Mouse (Mus musculus): ENCODE measurements at regions not wholly inside any gene's neighbourhood (a gene's known extent, or its start where the extent isn't known, plus 50 kb on each side); places are given as distances from the start of the nearest gene placed in this dataset.

DNA sequence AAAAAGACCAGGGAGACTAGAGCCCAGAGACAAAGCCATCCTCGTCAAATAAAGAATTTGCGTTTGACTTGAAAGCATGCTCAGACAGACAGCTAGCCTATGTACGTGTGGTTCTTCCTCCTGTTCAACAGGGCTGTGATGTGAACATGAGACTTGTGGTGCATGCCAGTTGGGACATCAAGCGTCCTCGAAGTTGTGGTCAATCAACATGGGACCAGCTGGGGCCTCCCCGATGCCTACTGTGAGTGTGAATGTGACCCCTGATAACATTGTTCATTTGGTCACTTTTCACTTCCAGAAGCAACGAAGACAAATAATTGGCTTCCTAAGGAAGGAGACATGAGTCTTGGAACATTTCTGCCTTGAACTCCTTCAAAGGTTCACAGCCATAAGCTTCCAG, 79.8 kb upstream of the Kdr start:
- Histone ChIP-seq H3K36me3 (no peaks in the 10 kb centered on the region), H3K27ac (replicated peaks) (no peak overlapping the region), H3K4me2 (no peak overlapping the region), H3K9me3 (no peaks in the 10 kb centered on the region), H3K9ac (no peak overlapping the region), H3K4me3 (no peak overlapping the region), H3K4me1 (peaks cover 3% of the 10 kb centered on the region; the same call in 1 of the 2 replicates), H3K27me3 (replicated peaks) (no peaks in the 10 kb centered on the region)
- ATAC-seq (ENCODE audit: extremely low read depth, insufficient number of reproducible peaks, low FRiP score, low TSS enrichment) = no peak
- 58% methylated on average over 7 of the region's 7 CpGs for WGBS

DNA sequence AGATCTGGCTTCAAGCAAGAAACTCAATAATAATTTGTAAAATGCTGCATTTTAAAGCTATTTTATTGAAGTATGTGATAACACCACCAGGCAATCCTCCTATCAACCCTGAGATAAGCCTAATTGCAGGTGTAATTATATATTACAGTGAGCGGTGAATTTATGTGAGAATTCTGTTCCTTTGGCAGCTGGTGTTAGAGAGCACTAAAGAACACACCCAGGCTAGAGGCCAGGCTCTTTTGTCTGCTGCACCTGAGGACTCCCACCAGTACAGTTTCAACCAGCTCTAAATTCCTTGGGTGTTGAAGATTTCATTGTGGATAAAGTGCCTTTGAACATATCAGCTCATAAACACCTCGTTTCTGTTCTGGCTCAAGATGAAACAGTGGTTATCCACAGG, 77.6 kb upstream of the Kdr start:
- no peaks in the 10 kb centered on the region for H3K27me3 ChIP-seq (replicated peaks)
- H3K4me1 ChIP-seq = no peaks in the 10 kb centered on the region
- no peak overlapping the region for H3K4me3 ChIP-seq
- no peaks in the 10 kb centered on the region for H3K36me3 ChIP-seq
- H3K9ac ChIP-seq = no peak overlapping the region
- H3K4me2 ChIP-seq = no peak overlapping the region
- 74% methylated on average over 2 of the region's 2 CpGs for WGBS
- ATAC-seq (ENCODE audit: extremely low read depth, insufficient number of reproducible peaks, low FRiP score, low TSS enrichment) = no peak
- H3K27ac ChIP-seq (replicated peaks) = no peak overlapping the region
- no peaks in the 10 kb centered on the region for H3K9me3 ChIP-seq

DNA sequence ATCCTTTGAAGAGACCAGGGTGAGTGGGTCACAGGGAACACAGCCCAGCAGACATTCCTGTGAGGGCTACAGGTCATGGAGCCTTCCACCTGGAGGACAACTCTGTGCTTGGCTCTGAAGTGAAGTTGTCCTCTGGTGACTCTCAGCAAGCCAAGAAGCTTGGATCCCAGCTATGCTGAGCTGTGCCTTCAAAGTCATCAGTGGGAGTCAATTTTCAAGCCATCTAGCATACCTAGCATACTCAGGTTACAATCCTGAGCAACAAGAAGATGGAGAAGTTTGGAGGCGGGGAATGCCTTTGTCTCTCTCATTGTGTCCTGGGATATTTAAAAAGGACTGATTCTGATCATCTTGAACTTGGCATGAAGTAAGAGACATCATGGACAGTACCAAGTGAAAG, 74.5 kb upstream of the Kdr start:
- Histone ChIP-seq H3K9me3 (no peaks in the 10 kb centered on the region), H3K4me3 (no peak overlapping the region), H3K27me3 (replicated peaks) (no peaks in the 10 kb centered on the region), H3K4me2 (no peak overlapping the region), H3K36me3 (no peaks in the 10 kb centered on the region), H3K4me1 (no peaks in the 10 kb centered on the region), H3K9ac (no peak overlapping the region), H3K27ac (replicated peaks) (no peak overlapping the region)
- ATAC-seq (ENCODE audit: extremely low read depth, insufficient number of reproducible peaks, low FRiP score, low TSS enrichment) = no peak
- 80% methylated on average over 1 of the region's 1 CpGs for WGBS

DNA sequence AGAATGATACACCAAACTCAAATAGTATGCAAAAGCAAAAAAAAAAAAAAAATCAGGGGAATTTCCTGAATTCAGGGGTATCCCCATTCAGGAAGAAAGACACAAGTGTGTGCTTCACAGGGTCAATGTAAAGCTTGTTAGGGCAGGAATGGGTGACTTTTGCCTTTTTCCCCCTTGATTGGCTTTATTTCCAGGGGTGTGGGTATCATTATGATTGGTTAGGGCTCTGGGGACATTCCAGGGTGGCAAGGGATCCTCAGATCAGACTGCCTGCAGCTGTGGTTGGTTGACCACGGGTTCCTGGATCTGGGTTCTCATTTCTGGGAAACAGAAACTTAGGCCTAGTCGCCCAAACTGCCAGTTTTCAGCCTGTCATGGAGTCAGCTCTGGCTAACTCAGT, 73.4 kb upstream of the Kdr start:
- Histone ChIP-seq H3K4me3 (no peak overlapping the region), H3K9ac (no peak overlapping the region), H3K4me1 (no peaks in the 10 kb centered on the region), H3K27me3 (replicated peaks) (no peaks in the 10 kb centered on the region), H3K4me2 (no peak overlapping the region), H3K36me3 (no peaks in the 10 kb centered on the region), H3K27ac (replicated peaks) (no peak overlapping the region), H3K9me3 (no peaks in the 10 kb centered on the region)
- ATAC-seq (ENCODE audit: extremely low read depth, insufficient number of reproducible peaks, low FRiP score, low TSS enrichment) = no peak
- WGBS = 67% methylated on average over 2 of the region's 2 CpGs

DNA sequence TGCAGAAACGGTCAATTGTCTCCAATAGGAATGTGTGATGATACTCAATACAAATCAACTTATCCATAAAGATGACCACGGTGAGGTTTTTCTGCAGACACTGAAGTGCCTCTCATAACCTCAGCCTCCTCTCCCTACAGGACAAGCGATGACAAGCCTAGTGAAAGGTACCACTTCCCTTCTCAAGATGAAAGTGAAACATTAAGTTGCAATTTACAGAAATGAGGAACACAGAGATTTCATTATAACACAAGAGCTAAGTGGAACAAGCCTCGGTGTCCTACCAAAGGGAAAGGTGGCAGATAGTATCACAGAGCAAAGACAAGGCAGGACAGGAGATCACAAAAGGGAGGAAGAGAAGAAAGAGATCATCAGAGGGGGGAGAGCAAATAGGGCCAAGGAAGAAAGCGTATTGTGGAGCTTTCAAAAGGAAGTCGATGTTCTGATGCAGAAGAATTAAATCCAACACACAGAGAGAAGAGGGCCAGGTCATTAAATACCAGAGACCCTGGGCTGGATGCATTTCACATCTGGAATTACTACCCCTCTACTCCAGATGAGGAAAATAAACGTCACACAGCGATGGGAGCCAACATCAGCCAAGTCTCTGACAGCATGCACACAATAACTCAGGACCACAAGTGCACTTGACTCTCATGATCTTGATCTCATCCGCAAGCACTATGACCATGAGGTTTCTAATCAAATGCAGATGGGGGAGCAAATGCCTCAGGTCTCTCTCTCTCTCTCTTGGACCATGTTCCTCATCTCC, 70.0 kb upstream of the Kdr start:
- H3K27me3 ChIP-seq (replicated peaks) = no peaks in the 10 kb centered on the region
- H3K4me1 ChIP-seq = no peaks in the 10 kb centered on the region
- H3K4me3 ChIP-seq = no peak overlapping the region
- H3K27ac ChIP-seq (replicated peaks) = no peak overlapping the region
- WGBS = 78% methylated on average over 9 of the region's 9 CpGs
- ATAC-seq (ENCODE audit: extremely low read depth, insufficient number of reproducible peaks, low FRiP score, low TSS enrichment) = no peak
- no peak overlapping the region for H3K9ac ChIP-seq
- no peaks in the 10 kb centered on the region for H3K9me3 ChIP-seq
- no peak overlapping the region for H3K4me2 ChIP-seq
- no peaks in the 10 kb centered on the region for H3K36me3 ChIP-seq

DNA sequence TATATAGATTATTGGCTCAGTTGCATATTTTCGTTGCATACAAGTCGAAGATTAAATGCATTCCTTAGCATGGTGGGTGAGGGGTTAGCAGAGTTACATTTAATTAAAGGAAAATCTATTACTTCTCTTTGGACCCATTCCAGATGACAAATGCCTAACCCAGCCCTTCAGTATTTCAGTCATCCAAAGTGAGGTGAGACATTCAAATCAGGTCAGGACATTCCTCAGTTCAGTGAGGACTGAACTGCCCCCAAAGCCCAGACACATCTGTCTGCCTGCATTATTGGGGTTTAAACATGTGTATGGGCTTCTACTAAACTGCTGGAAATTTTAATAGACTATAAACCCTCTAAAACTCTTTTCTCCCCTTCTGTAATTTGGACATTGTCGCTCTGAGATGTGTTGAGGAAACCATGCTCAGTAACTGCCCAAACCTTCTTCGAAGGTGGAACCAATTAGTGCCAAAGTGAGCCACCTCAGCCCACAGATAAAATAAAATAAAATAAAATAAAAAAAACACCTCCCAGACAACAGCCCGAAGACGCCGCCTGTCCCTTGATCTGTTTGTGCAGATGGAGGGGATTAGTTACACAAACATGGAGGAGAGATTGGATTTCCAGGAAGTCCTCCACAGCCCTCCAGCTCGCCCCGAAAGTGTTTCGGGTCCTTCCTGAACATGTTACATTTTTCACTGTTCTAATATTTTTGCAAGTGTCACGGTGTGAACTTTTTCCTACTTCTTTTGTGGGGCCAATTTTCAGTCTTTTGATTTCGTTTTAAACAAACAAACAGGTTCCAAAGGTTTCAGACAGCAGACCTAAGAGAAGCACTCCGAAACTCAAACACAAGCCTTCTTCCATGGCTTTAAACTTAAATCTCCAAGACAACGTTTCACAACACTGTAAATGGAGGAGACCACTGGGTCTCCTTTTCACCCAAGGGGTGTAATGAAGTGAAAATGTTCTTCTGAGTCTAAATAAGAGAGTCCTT, 65.6 kb upstream of the Kdr start:
- 66% methylated on average over 14 of the region's 14 CpGs for WGBS
- H3K27me3 ChIP-seq (replicated peaks) = no peaks in the 10 kb centered on the region
- no peak overlapping the region for H3K4me2 ChIP-seq
- no peaks in the 10 kb centered on the region for H3K4me1 ChIP-seq
- no peak overlapping the region for H3K27ac ChIP-seq (replicated peaks)
- peaks cover 5% of the 10 kb centered on the region for H3K9me3 ChIP-seq
- no peak overlapping the region for H3K9ac ChIP-seq
- H3K4me3 ChIP-seq = no peak overlapping the region
- no peaks in the 10 kb centered on the region for H3K36me3 ChIP-seq
- no peak for ATAC-seq (ENCODE audit: extremely low read depth, insufficient number of reproducible peaks, low FRiP score, low TSS enrichment)

DNA sequence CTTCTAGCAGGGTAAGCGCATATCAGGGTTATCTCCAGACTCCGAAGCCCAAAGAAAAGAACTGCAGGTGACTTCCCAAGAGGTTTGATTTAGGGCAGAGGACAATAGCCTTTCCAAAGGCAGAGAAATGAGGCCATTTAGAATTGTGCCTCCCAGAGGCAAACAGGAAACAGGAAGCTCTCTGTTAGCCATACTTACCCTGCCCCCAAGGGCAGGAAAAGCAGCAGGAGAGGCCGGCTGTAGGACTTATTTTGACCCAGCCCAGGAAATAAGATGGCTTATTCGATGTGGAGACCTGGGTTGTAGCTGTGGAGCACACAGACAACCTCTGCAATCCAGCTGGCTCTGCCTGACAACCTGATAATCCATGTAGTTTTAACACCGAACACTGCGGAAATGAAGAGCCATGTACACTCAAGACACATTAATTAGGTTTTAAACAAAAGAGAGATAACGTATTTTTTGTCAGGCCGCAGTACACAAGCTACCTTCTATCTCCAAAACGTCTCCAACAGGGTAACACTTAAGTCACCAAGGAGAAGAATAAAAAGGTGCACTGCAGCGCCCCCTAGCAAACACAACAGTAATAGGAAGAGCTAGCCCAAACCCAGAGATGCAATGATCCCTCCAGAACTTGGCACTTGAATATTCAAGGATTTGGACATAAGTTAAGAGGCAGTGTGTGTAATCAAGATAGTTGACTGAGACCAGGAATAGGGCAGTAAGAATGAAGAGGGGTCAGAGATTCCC, 62.4 kb upstream of the Kdr start:
- Histone ChIP-seq H3K4me3 (no peak overlapping the region), H3K9ac (no peak overlapping the region), H3K27me3 (replicated peaks) (no peaks in the 10 kb centered on the region), H3K4me1 (no peaks in the 10 kb centered on the region), H3K9me3 (peaks cover 11% of the 10 kb centered on the region), H3K4me2 (no peak overlapping the region), H3K27ac (replicated peaks) (0 out of 2 replicates have a peak overlapping the region, but pooled peaks have one; percentile 2), H3K36me3 (no peaks in the 10 kb centered on the region)
- ATAC-seq (ENCODE audit: extremely low read depth, insufficient number of reproducible peaks, low FRiP score, low TSS enrichment) = no peak
- 53% methylated on average over 10 of the region's 10 CpGs for WGBS

DNA sequence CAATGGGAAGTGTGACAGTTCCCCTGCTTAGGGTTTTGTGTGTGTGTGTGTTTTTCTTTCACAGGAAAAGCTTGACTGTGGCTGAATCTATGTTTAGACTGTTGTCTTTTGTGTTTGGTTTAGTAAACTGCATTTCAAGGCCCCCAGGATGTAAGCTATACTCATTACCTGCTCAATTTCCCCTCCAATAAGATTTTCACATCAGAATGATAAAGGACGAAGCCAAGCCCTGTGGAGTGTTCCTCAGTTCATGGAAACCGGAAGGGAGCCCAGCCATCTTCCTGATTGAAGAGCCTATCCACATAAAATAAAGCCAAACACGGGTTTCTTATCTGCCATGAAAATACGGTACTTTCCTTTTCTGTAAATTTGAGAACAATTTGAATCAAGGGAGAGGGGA, 50.5 kb upstream of the Kdr start:
- Histone ChIP-seq H3K9ac (no peak overlapping the region), H3K4me1 (peaks cover 11% of the 10 kb centered on the region), H3K36me3 (no peaks in the 10 kb centered on the region), H3K27ac (replicated peaks) (peak overlapping the region; percentile 6; the same call in 1 of the 2 replicates), H3K4me3 (no peak overlapping the region), H3K27me3 (replicated peaks) (no peaks in the 10 kb centered on the region), H3K4me2 (no peak overlapping the region), H3K9me3 (no peaks in the 10 kb centered on the region)
- ATAC-seq (ENCODE audit: extremely low read depth, insufficient number of reproducible peaks, low FRiP score, low TSS enrichment) = no peak
- 37% methylated on average over 4 of the region's 4 CpGs for WGBS

All from heart, embryonic 13.5 days (tissue).